Mouse (Mus musculus): ENCODE measurements around the gene Atox1. TPM values are rescaled to one million over a fixed set of nuclear protein-coding genes. Genes with fewer than 3 reads are reported as not detected.

The Atox1 gene
- total RNA-seq (2021): 10 to 100 TPM; 51.8 to 60.6 TPM
- long read RNA-seq, experiment 1, transcript Atox1-201 (4 exons, 541 nt): major isoform, 142 of 148 reads
- long read RNA-seq, experiment 1, partial matches to known transcripts: 1 of 148 reads
- long read RNA-seq, experiment 1, other reads (novel, unspliced or antisense): 3 of 148 reads
- long read RNA-seq, experiment 2, transcript Atox1-201 (4 exons, 541 nt): major isoform, 109 of 114 reads
- long read RNA-seq, experiment 2, partial matches to known transcripts: 3 of 114 reads
- long read RNA-seq, experiment 2, other reads (novel, unspliced or antisense): 2 of 114 reads

GRCm38 (mm10) chr11:55461019-55461645 is at the start of gene Atox1:
Atox1 (minus strand) TSS chr11:55461239.
- DNase-seq: peak; percentile 96

DNA sequence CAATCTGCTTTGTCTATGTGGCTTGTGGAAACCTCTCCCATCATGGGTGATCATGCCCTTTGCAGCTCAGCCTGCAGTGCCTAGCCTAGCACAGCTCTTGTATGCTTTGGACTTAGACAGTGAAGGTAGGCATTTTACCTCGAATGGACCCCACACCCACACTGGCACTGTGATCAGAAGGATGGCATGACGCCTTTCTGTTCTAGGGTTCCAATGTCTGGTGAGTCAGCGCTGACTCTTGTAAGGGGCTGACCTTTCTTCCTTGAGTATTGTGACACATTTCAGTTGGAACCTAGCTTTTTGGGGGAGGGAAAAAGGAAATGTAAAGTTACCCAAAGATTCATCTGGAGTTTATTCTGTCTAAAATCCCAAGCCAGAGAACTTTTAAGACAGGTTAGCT is 44.4 kb upstream of the Atox1 start:
- DNase-seq: no peak

DNA sequence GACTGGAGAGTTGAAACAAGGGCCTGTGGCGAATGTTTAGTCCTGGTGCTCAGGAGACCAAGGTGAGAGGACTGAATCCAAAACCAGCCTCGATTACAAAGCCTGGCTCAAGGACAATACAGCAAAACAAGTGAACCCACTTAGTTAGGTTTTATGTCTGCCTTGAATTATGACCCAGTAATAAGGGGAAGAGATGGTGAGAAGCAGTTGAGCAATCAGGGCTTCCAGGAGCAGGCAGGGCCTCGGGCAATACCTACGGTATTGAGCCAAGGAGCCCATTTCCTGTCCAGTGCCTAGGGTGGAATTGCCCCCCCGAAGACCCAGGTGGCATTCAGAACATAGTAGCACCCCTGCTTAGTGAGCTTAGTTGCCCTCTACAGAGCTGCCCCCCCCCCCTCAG is 41.8 kb upstream of the Atox1 start:
- DNase-seq: peak; percentile 18

DNA sequence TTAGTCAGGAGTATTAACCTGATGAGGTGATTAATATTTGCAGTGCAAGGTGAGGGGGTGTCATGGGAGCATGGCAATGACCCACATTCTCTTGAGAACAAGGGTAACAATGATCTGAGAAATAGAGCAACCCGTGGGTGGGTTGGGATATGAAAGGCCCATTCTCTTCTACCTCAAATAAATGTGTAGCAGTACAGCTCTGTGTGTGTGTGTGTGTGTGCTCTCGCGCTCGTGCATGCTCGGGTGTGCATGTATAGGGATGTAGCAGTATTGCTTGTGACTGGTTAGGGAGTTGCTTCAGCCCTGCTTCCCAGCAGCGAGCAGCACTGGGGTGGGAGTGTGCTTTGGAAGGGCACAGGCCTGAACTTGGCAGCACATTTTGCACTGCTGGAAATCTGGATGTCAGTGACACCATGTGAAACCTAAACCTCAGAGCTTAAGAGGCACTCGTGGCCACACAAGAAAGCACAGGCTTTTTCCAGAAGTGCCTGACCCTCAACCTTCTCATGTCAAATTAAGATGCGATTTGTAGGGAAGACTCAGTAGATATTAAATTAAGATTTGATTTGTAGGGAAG is 41.0 kb upstream of the Atox1 start:
- DNase-seq: peak; percentile 74

GRCm38 (mm10) chr11:55497885-55498284 is 36.8 kb upstream of the Atox1 start:
- DNase-seq: no peak

GRCm38 (mm10) chr11:55496158-55496557 is 35.1 kb upstream of the Atox1 start:
- no peak for DNase-seq

DNA sequence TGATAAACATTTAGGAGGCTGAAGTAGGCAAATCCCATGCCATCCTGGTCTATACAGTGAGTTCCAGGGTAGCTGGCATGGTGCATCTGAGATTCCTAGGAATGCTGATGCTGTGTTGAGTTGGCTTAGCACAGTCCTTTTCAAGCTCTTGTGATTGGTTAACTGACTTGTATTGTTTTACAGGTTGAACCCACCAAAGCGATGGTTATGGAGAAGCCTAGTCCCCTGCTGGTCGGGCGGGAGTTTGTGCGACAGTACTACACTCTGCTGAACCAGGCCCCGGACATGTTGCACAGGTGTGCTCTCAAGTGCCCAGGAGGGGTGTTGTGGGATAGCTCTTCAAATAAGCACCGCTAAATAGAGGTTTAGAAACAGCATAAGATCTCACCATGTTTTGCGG is 24.4 kb upstream of the Atox1 start:
- no peak for DNase-seq

DNA sequence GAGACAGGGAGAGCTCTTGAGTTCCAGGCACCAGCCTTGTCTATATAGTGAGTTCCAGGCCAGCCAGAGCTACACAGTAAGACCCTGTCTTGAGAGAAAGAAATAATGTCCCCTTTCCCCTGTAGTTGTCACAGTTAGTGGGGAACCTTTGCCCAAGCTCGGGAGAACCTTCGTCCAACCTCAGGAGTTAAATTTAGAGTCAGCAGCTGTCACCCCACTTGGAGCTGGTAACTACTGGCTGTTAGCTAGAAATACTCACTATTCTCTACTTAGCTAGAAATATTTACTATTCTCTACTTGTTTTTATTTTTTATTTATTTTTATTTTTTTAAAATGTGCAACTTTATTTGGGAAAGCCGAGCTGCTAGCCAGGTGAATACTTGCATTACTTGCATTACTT is 12.2 kb upstream of the Atox1 start:
- DNase-seq: no peak

- no peak for DNase-seq
Observed at GRCm38 (mm10) chr11:55471467-55471866, 10.4 kb upstream of the Atox1 start.

- DNase-seq: no peak
Observed at GRCm38 (mm10) chr11:55470761-55471160, 9.7 kb upstream of the Atox1 start.

DNA sequence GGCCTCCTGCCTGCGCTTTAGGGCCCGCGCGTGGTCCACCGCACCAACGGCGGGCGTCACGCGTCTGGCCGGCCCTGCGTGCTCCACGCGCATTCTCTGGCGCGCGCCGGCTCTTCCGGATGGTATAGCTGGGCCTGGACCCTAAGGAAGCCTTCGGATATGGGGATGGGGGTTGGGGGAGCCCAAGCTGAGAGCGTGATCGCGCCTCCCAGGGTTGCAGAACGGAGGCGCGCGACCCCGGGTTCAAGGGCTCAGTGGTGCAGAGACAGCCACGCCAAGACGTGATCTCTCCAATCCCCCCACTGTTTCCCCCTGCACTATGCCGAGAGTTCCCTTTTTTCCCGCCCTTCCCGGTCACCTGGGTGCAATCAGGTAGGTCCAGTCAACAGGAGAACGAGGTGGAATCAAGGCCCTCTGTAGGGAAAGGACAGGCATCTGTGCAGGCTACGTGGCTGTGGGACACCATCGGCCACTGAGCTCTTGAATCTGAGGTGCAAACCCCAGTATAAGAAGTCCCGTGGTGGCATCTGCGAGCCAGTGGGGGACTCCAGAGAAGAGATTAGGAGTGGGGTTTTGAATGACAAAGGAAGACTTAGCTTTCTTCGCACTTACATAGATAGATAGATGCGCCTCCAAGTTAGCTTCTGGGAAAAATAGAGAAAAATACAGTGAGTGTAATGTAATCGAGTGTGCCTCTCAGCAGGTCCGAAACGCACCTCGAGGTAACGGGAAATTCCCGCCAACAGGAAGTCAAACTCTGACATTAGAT is 9.1 kb upstream of the Atox1 start:
- DNase-seq: peak; percentile 29

GRCm38 (mm10) chr11:55469048-55469843 is 8.2 kb upstream of the Atox1 start, which contains the start of gene G3bp1:
G3bp1 (plus strand) TSS chr11:55469685.
- DNase-seq: peak; percentile 100

DNA sequence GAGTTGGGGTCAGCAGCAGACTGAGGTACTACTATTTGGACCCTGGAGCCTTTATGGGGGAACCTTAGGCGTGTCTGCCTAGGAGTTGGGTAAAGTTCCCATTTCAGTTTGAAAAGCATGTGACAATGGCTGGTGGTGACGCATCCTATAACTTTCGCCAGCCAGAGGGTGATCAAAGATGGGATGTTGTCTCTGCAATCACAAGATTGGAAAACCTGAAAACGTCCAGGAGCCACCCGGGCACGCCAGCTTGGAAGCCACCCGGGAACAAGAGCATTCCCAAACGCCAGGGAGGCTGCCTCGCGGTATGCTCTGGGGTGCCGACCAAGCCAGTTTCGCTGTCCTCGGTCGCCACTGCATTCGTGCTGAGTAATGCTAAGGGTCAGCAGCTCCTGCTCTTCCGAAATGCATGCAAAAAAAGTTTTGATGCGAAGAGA is 7.6 kb upstream of the Atox1 start:
- DNase-seq: no peak

DNA sequence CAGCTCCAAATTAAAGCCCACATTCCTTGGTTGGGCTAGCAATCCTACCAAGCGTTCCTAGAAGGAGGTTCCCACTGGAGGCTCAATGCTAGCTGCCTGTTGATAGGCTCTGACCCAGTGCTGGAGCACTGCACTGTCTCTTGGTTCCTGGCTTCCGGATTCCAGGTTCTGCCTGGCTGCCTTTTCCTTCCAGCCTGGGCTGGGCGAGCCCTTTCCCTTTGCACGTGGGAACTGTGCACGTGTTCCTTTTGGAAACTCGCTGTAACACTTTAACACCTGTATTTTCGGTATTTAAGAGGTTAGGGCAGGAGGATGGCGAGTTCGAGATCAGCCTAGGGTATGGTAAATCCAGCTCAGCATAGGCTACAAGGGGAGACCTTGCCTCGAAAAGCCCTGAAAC is 7.0 kb upstream of the Atox1 start:
- DNase-seq: no peak

- no peak for DNase-seq
Observed at GRCm38 (mm10) chr11:55465177-55465576, 4.1 kb upstream of the Atox1 start.

DNA sequence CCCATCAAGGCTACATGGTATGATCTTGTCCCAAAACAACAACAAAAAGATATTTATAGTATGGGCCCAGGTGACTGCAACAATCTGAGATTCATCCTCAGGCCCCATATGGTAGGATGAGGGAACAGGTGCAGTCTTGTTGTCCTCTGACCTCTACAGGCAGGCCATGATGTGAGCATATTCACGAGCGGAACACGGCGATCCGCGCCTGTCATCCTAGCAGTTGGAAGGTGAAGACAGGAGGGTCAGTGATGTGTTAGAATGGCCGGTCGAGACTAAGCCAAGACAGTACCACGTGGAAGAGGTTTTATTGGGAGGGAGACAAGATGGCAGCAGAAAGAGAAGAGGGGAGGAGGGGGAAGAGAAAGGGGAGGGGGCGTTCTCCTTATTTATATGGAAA is 3.7 kb upstream of the Atox1 start:
- no peak for DNase-seq

DNA sequence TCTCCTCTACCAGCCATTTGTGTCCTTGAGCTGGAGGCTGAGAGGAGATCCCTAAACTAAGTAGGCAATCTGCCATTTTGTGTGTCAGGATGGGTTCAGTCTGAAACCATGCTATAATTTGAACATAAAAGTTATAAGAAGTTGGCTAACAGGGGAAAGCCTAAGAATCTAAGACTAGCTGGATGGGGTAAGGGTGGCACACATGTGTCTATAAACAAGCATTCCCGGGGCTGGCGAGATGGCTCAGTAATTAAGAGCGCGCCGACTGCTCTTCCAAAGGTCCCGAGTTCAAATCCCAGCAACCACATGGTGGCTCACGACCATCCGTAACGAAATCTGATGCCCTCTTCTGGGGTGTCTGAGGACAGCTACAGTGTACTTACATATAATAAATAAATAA is 1.1 kb upstream of the Atox1 start:
- DNase-seq: no peak

DNA sequence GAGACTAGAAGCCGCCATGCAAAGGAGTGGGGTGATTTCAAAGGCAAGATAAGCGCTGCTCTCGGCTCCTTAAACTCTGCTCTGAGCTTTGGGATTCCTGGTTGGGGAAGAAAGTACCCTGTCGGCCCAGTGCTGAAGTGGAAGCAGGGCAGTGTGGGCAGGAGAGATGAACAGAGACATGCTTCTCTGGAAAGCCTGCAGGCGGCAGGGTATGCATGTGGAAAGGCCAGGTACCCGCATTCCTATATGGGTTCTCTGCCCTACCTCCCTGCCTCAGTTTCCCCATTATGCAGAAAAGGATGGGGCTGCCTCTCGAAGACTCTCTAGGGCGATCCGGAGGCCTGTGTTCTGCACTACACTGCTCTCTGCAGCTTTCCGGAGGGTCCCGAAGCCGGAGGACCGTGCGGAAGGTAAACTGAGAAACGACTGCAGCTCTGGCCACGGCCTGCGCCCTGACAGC is 450 bp downstream of the Atox1 start:
- no peak for DNase-seq

- no peak for DNase-seq
Observed at GRCm38 (mm10) chr11:55459850-55460558, 1.0 kb downstream of the Atox1 start.

DNA sequence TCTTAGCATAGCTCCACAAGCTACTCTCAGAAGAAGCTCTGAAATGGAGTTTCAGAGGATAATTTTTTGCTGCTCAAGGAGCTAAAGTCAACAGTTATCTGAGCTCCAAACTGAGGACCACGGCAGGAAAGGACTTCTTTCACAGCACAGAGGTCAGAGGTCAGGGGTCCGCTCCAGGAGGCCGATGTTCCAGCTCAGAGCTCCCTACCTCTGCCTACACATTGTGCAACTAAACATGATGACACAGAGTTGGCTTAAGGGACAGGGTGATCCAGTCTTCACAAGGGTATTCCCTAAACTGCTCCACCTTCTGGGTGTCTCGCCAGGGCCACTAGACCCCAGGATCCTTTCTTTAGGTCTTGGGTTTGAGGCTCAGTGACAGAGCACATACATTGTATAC is 2.5 kb downstream of the Atox1 start:
- no peak for DNase-seq

GRCm38 (mm10) chr11:55455166-55455565 is 5.9 kb downstream of the Atox1 start:
- DNase-seq: no peak
